Mouse (Mus musculus) ES-E14 (cell line): ENCODE measurements at regions not wholly inside any gene's neighbourhood (a gene's known extent, or its start where the extent isn't known, plus 50 kb on each side); places are given as distances from the start of the nearest gene placed in this dataset.
"Not testable (repeated sequence)": the region's sequence is repeated elsewhere in the genome, so short reads cannot be mapped to it uniquely, and the experiment has no call there.

ENCODE experiments used
- DNase-seq: peaks from one replicate; pipeline ENCODE4 v3.0.0-alpha.2; 2013; ENCODE audit warnings: low read depth, low spot score
- H3K27ac ChIP-seq: 2 replicates; pipeline ENCODE4 v1.5.1; 2012; ENCODE audit warnings: low read depth, mild to moderate bottlenecking, low read length, moderate library complexity, mixed read lengths; ENCODE audit not compliant: poor library complexity, insufficient read depth, severe bottlenecking
- H3K36me3 ChIP-seq: 2 replicates; pipeline ENCODE4 v1.6.1; 2012; ENCODE audit warnings: mild to moderate bottlenecking, low read length, moderate library complexity, mixed read lengths; ENCODE audit not compliant: control insufficient read depth, poor library complexity, insufficient read depth, severe bottlenecking
- H3K4me1 ChIP-seq, 2 experiments: fragments of 150-350 bp in 1 of 2; sonication (generic) in 1 of 2; 2 replicates each; pipeline ENCODE4 v1.6.1; 2012; ENCODE audit warnings: low read length in 2 of 2, mild to moderate bottlenecking in 1 of 2, mixed read lengths in 1 of 2; ENCODE audit not compliant: control insufficient read depth in 2 of 2, insufficient read depth in 2 of 2, poor library complexity in 1 of 2
- H3K4me3 ChIP-seq, 2 experiments: fragments of 150-350 bp in 1 of 2; sonication (generic) in 1 of 2; 2 replicates each; pipeline ENCODE4 v1.5.1; 2012; ENCODE audit warnings: low read length in 2 of 2, low read depth in 1 of 2, mild to moderate bottlenecking in 1 of 2, mixed read lengths in 1 of 2; ENCODE audit not compliant: insufficient read depth in 1 of 2, poor library complexity in 1 of 2, severe bottlenecking in 1 of 2
- H3K9ac ChIP-seq: 2 replicates; pipeline ENCODE4 v1.6.1; 2012; ENCODE audit warnings: low read depth, mild to moderate bottlenecking, low read length, mixed read lengths; ENCODE audit not compliant: poor library complexity, insufficient read depth, severe bottlenecking
- H3K9me3 ChIP-seq: fragments of 150-350 bp; sonication (generic); 2 replicates; pipeline ENCODE4 v1.6.1; 2012; ENCODE audit warnings: low read depth, mild to moderate bottlenecking, low read length; ENCODE audit not compliant: control insufficient read depth, insufficient read depth
- CHD2 ChIP-seq: IDR thresholded peaks from 2 replicates; pipeline ENCODE4 v1.6.1; 2014; ENCODE audit warnings: mild to moderate bottlenecking, low read depth, low read length, inconsistent platforms
- HCFC1 ChIP-seq: IDR thresholded peaks from 2 replicates; pipeline ENCODE4 v1.6.1; 2012; ENCODE audit warnings: low read length, inconsistent platforms, borderline replicate concordance; ENCODE audit not compliant: insufficient read depth
- MAFK ChIP-seq: IDR thresholded peaks from 2 replicates; pipeline ENCODE4 v1.6.1; 2014; ENCODE audit warnings: mild to moderate bottlenecking, low read depth, low read length, inconsistent platforms; ENCODE audit not compliant: insufficient read depth
- ZC3H11A ChIP-seq: IDR thresholded peaks from 2 replicates; pipeline ENCODE4 v1.6.1; 2012; ENCODE audit warnings: low read depth, mild to moderate bottlenecking, inconsistent platforms, low read length, borderline replicate concordance
- ZNF384 ChIP-seq: IDR thresholded peaks from 2 replicates; pipeline ENCODE4 v1.6.1; 2012; ENCODE audit warnings: low read depth, low read length, inconsistent platforms
- in situ Hi-C, 2 experiments: fragments of 600-800 bp; cut with MboI; formaldehyde crosslinking; loops; one replicate each; pipeline ENCODE4 v1.15.1; 2025; ENCODE audit warnings: low sequenced_read_pairs in 2 of 2, inconsistent platforms in 1 of 2; ENCODE audit not compliant: unreplicated experiment in 2 of 2

DNA sequence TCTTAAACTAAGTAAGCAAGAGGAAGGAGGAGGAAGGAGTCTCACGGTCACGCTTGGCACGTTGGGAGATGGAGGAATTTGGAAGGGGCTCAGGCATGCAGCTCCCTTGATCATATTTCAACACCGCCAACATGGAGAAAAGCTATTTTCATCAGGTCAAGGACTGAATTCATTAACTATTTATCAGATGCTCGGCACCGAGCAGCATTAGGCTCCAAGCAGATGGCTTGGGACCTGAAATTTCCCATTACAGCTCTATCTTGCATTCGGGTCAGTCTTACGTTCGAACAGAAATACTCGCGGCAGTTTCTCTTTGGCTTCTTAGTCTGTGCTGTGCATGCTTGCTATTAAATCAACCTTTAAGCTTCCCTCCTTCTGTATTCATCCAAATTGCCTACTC is 278.7 kb downstream of the Plod2 start:
- DNase-seq = no peak
- in situ Hi-C loops = no loop called here
- H3K9me3 ChIP-seq = no peaks in the 10 kb centered on the region
- TF ChIP-seq ZC3H11A = no peak
- H3K4me3 ChIP-seq = no peak overlapping the region
- no peak overlapping the region for H3K9ac ChIP-seq
- H3K36me3 ChIP-seq = no peaks in the 10 kb centered on the region
- no peak overlapping the region for H3K27ac ChIP-seq
- no peaks in the 10 kb centered on the region for H3K4me1 ChIP-seq

DNA sequence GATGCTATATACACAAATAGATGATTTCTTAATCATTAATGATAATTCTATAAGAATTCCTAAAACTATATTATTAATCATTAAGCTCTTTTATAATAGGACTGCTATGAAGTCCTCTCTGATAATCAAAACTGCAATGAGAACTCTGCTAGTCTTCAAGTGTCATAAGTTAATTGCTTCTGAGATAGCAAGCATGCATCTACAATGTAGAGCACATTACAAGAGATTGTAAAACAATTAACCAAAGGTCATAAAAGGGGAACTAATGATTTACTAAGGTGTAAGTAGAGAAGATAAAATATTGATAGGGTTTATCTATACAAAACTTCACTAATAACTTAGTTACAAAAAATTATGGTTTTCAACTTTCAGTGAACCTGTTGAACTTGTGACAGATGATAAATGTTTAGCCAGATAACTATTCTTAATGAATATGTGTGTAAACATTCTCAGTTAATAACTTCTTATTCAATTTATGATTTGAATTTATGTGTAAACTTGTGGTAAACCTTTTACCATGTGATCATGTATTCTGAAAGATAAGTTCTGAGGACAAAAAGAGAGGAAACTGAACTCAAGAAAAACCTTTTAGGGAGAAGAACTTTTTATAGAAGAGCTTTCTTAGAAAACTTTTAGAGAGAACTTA is 284.8 kb downstream of the Plod2 start:
- H3K9me3 ChIP-seq = no peaks in the 10 kb centered on the region
- no peaks in the 10 kb centered on the region for H3K36me3 ChIP-seq
- H3K27ac ChIP-seq = no peak overlapping the region
- no peak overlapping the region for H3K9ac ChIP-seq
- H3K4me3 ChIP-seq = no peak overlapping the region
- TF ChIP-seq ZC3H11A = no peak
- TF ChIP-seq ZNF384 = no peak
- TF ChIP-seq CHD2 = no peak
- no peak for TF ChIP-seq HCFC1
- TF ChIP-seq MAFK = no peak
- DNase-seq = no peak
- in situ Hi-C loops = no loop called here
- no peaks in the 10 kb centered on the region for H3K4me1 ChIP-seq

GRCm38 (mm10) chr9:92836156-92836555 is 294.1 kb downstream of the Plod2 start:
- H3K4me3 ChIP-seq, H3K27ac ChIP-seq, H3K9me3 ChIP-seq, DNase-seq, H3K36me3 ChIP-seq, in situ Hi-C loops, H3K4me1 ChIP-seq, H3K9ac ChIP-seq: not testable (repeated sequence)

- Histone ChIP-seq H3K36me3 (no peaks in the 10 kb centered on the region), H3K4me3 (no peak overlapping the region), H3K9me3 (no peaks in the 10 kb centered on the region), H3K27ac (no peak overlapping the region), H3K4me1 (no peaks in the 10 kb centered on the region), H3K9ac (no peak overlapping the region)
- in situ Hi-C loops = loop anchor here in 1 of 2 experiments (25.0 kb wide), 1 partner anchor 369 kb away; no protein-coding TSS in a partner anchor
- no peak for DNase-seq
- TF ChIP-seq MAFK (no peak), ZNF384 (no peak), ZC3H11A (no peak)
Measured at GRCm38 (mm10) chr9:92856410-92857083, 314.5 kb downstream of the Plod2 start.

- Histone ChIP-seq H3K4me3 (no peak overlapping the region), H3K36me3 (no peaks in the 10 kb centered on the region), H3K27ac (no peak overlapping the region), H3K4me1 (no peaks in the 10 kb centered on the region), H3K9me3 (no peaks in the 10 kb centered on the region), H3K9ac (no peak overlapping the region)
- DNase-seq = no peak
- TF ChIP-seq ZC3H11A (no peak), MAFK (no peak), ZNF384 (no peak)
- in situ Hi-C loops = loop anchor here in 1 of 2 experiments (25.0 kb wide), 1 partner anchor 379 kb away; no protein-coding TSS in a partner anchor
Measured at GRCm38 (mm10) chr9:92865822-92866221, 323.8 kb downstream of the Plod2 start.
